Mouse (Mus musculus) stomach, postnatal 0 days (tissue): ENCODE measurements around the gene Nomo1. TPM values are rescaled to one million over a fixed set of nuclear protein-coding genes. Genes with fewer than 3 reads are reported as not detected.

Source experiments
- ATAC-seq: fragments of 200-750 bp; cut with Nextera tagmentation; 2 replicates; pipeline ENCODE4 v1.8.0; 2017; ENCODE audit not compliant: low FRiP score, low TSS enrichment
- DNase-seq: peaks from one replicate; pipeline ENCODE4 v3.0.0-alpha.2; 2016; ENCODE audit warnings: low spot score
- H3K27ac ChIP-seq: fragments of 300-500 bp; sonication (generic); replicated peaks from 2 replicates; pipeline ENCODE4 v1.5.1; 2014; ENCODE audit warnings: mild to moderate bottlenecking, control low read depth
- H3K27me3 ChIP-seq: fragments of 300-500 bp; sonication (generic); 2 replicates; pipeline ENCODE4 v1.6.1; 2014; ENCODE audit warnings: low read length; ENCODE audit not compliant: control insufficient read depth, insufficient read depth
- H3K36me3 ChIP-seq: fragments of 300-500 bp; sonication (generic); 2 replicates; pipeline ENCODE4 v1.6.1; 2014; ENCODE audit warnings: low read length, mixed read lengths; ENCODE audit not compliant: control insufficient read depth, insufficient read depth
- H3K4me1 ChIP-seq: fragments of 300-500 bp; sonication (generic); replicated peaks from 2 replicates; pipeline ENCODE4 v1.6.1; 2014; ENCODE audit warnings: antibody characterized with exemption; ENCODE audit not compliant: control insufficient read depth, insufficient read depth
- H3K4me2 ChIP-seq: fragments of 300-500 bp; sonication (generic); replicated peaks from 2 replicates; pipeline ENCODE4 v1.6.1; 2014; ENCODE audit warnings: low read depth, mild to moderate bottlenecking, control low read depth, moderate library complexity
- H3K4me3 ChIP-seq: fragments of 300-500 bp; sonication (generic); 2 replicates; pipeline ENCODE4 v1.5.1; 2014; ENCODE audit warnings: low read depth, low read length, control low read depth
- H3K9ac ChIP-seq: fragments of 300-500 bp; sonication (generic); 2 replicates; pipeline ENCODE4 v1.6.1; 2014; ENCODE audit warnings: mild to moderate bottlenecking, low read length, control low read depth, mixed read lengths
- H3K9me3 ChIP-seq: fragments of 300-500 bp; sonication (generic); 2 replicates; pipeline ENCODE4 v1.6.1; 2016; ENCODE audit warnings: low read length; ENCODE audit not compliant: control insufficient read depth
- CTCF ChIP-seq: IDR thresholded peaks from 2 replicates; pipeline ENCODE4 v1.5.1; 2016; ENCODE audit warnings: antibody characterized with exemption, low read depth, mild to moderate bottlenecking, moderate library complexity
- EP300 ChIP-seq: optimal IDR thresholded peaks from 2 replicates; pipeline ENCODE3; 2016; ENCODE audit warnings: antibody characterized with exemption
- WGBS: fragments of 180-500 bp; shearing (Covaris S2); extraction: QIAGEN DNeasy Blood & Tissue Kit; methylation state at CpG from one replicate; pipeline ENCODE4 v1.1.7; 2014; 5-methylcytosine and 5-hydroxymethylcytosine counted together
- polyA plus RNA-seq: library from polyadenylated mRNA; unstranded; fragments of >200 nt; fragmentation: Nextera tagmentation; extraction: Ambion mirVana; gene quantifications from 2 replicates; pipeline ENCODE4 v1.2.1, GENCODE M21; 2015

Nomo1 gene
- polyA plus RNA-seq, 1 experiment from 2014 or later = 20.3 TPM

GRCm38 (mm10) chr7:46105484-46105883 is 72.0 kb downstream of the Nomo1 start:
- DNase-seq (no peak), ATAC-seq (no peak)
- no peaks in the 10 kb centered on the region for H3K27me3 ChIP-seq
- WGBS = 88% methylated on average over 7 of the region's 7 CpGs
- H3K4me2 ChIP-seq = no peak overlapping the region
- TF ChIP-seq EP300 = no peak
- TF ChIP-seq CTCF = no peak
- H3K9me3 ChIP-seq = no peaks in the 10 kb centered on the region
- no peak overlapping the region for H3K27ac ChIP-seq
- H3K9ac ChIP-seq = no peak overlapping the region
- H3K4me3 ChIP-seq = no peak overlapping the region
- H3K4me1 ChIP-seq = no peaks in the 10 kb centered on the region
- no peaks in the 10 kb centered on the region for H3K36me3 ChIP-seq

- no peaks in the 10 kb centered on the region for H3K9me3 ChIP-seq
- no peak for DNase-seq
- no peaks in the 10 kb centered on the region for H3K36me3 ChIP-seq
- H3K4me3 ChIP-seq = no peak overlapping the region
- H3K27ac ChIP-seq = no peak overlapping the region
- no peak for ATAC-seq
- no peak overlapping the region for H3K9ac ChIP-seq
- no peak overlapping the region for H3K4me2 ChIP-seq
- H3K4me1 ChIP-seq = no peaks in the 10 kb centered on the region
- no peak for TF ChIP-seq CTCF
- TF ChIP-seq EP300 = no peak
- no peaks in the 10 kb centered on the region for H3K27me3 ChIP-seq
- WGBS = 69% methylated on average over 3 of the region's 3 CpGs
Observed at GRCm38 (mm10) chr7:46110079-46110478, 76.6 kb downstream of the Nomo1 start.

GRCm38 (mm10) chr7:46111212-46111817 is 77.8 kb downstream of the Nomo1 start:
- Histone ChIP-seq H3K27me3 (no peaks in the 10 kb centered on the region), H3K4me2 (no peak overlapping the region), H3K9me3 (no peaks in the 10 kb centered on the region), H3K36me3 (no peaks in the 10 kb centered on the region), H3K27ac (no peak overlapping the region), H3K4me3 (no peak overlapping the region), H3K4me1 (no peaks in the 10 kb centered on the region), H3K9ac (no peak overlapping the region)
- DNase-seq = no peak
- no peak for ATAC-seq
- WGBS = 75% methylated on average over 15 of the region's 15 CpGs
- TF ChIP-seq CTCF = no peak

- Histone ChIP-seq H3K4me1 (no peaks in the 10 kb centered on the region), H3K36me3 (no peaks in the 10 kb centered on the region), H3K9me3 (no peaks in the 10 kb centered on the region), H3K4me2 (no peak overlapping the region), H3K9ac (no peak overlapping the region), H3K27ac (no peak overlapping the region), H3K27me3 (no peaks in the 10 kb centered on the region), H3K4me3 (no peak overlapping the region)
- DNase-seq (no peak), ATAC-seq (no peak)
- no peak for TF ChIP-seq CTCF
- TF ChIP-seq EP300 = no peak
- 75% methylated on average over 6 of the region's 6 CpGs for WGBS
Observed at GRCm38 (mm10) chr7:46111938-46112337, 78.4 kb downstream of the Nomo1 start.

- Histone ChIP-seq H3K4me2 (no peak overlapping the region), H3K27ac (no peak overlapping the region), H3K9me3 (no peaks in the 10 kb centered on the region), H3K9ac (no peak overlapping the region), H3K36me3 (no peaks in the 10 kb centered on the region), H3K4me1 (no peaks in the 10 kb centered on the region), H3K4me3 (no peak overlapping the region), H3K27me3 (no peaks in the 10 kb centered on the region)
- TF ChIP-seq EP300 (no peak), CTCF (no peak)
- DNase-seq = no peak
- 52% methylated on average over 3 of the region's 3 CpGs for WGBS
- 0 out of 2 replicates have a peak, but pooled peaks have one; percentile 8 for ATAC-seq
Observed at GRCm38 (mm10) chr7:46113435-46113834, 79.9 kb downstream of the Nomo1 start.

GRCm38 (mm10) chr7:46116118-46116581 is 82.7 kb downstream of the Nomo1 start:
- H3K36me3 ChIP-seq = no peaks in the 10 kb centered on the region
- no peaks in the 10 kb centered on the region for H3K9me3 ChIP-seq
- H3K27ac ChIP-seq = no peak overlapping the region
- TF ChIP-seq EP300 = no peak
- TF ChIP-seq CTCF = no peak
- no peak overlapping the region for H3K9ac ChIP-seq
- DNase-seq (no peak), ATAC-seq (no peak)
- H3K27me3 ChIP-seq = no peaks in the 10 kb centered on the region
- 36% methylated on average over 10 of the region's 10 CpGs for whole genome bisulfite sequencing
- no peak overlapping the region for H3K4me2 ChIP-seq
- H3K4me1 ChIP-seq = no peaks in the 10 kb centered on the region
- no peak overlapping the region for H3K4me3 ChIP-seq
